Mouse (Mus musculus): ENCODE measurements around the gene Nhs.
A peak's percentile ranks its signal among the peaks of the same experiment; 100 is the strongest.

Gene Nhs

GRCm38 (mm10) chrX:161943098-161943680 is 216.3 kb downstream of the Nhs start:
- DNase-seq (ENCODE audit: low read depth): no peak

DNA sequence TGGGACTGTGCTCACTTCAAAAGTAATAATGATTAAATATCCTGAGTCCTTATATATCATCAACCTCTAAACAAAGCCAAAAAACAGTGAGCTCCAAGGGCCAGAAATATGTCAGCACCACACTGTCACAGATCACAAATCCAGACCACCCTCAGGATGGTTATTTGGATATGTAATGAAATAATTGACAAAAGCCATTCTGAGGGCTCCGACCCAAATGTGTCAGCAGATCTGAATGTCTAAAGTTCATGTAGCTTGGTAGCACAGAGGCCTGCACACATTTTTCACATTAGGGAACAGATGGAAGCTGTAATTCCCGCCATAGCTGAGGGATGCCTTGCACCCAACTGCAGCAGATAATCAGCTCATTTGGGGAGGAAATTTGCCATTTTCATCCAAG is 218.8 kb downstream of the Nhs start:
- DNase-seq (ENCODE audit: low read depth): no peak

GRCm38 (mm10) chrX:161926683-161927053 is 232.9 kb downstream of the Nhs start:
- DNase-seq (ENCODE audit: low read depth): no peak

- DNase-seq (ENCODE audit: low read depth): no peak
These were observed 233.4 kb downstream of the Nhs start for GRCm38 (mm10) chrX:161925973-161926682.

GRCm38 (mm10) chrX:161922655-161923054 is 236.9 kb downstream of the Nhs start:
- DNase-seq (ENCODE audit: low read depth): no peak

DNA sequence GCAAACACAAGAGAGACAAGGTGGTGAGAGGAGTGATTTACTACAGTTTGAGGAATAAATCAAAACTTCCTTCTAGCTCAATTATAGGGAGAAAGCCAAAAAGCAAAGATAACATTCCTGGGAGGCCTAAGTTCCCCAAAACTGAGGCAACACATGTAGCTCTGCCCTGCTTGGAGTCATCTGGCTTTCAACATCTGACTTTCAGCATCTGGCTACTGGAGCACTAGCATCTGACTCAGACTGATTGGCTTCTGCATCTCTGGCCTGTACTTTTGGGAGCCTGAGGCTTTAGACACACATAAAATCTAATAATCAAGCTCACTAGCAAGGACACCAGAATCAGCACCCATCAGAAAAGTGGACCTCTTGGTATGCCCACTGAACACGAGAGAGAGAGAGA is 237.9 kb downstream of the Nhs start:
- DNase-seq (ENCODE audit: low read depth): no peak

GRCm38 (mm10) chrX:161909963-161910362 is 249.6 kb downstream of the Nhs start:
- DNase-seq (ENCODE audit: low read depth): no peak

DNA sequence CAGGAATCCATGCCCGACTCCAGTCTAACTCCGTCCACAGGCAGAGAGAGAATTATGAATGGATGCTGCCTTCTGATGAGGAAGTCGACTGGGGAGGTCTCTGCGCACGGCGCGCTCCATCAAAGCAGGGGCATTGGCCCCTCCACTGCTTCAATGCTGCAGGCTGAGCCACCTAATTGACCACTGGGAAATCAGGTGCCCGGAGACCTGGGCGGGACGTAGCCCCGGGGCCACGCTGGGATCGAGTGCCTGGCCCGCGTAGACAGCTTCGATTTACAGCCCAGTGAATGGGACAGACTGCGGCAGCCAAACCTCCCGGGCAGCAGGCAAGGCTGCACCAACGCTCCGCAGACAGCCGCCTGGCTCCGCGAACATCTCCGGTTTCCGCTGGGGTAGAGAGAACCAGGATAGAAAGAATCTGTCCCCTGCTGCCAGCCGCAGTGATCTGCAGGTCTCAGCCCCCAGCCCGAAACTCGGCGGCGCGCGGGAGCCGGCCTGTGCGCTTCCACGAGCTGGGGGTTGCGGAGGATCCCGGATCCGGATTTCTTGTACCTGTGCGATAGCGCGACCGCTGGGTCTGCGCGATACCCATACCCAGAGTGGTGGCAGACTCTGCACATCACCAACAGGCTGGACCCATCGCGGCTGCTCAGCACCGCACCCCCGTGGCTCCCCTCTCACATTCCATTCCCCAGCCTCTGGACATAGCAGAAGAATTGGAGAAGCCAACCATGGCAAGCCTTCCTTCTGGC is 250.7 kb downstream of the Nhs start:
- DNase-seq (ENCODE audit: low read depth): no peak

DNA sequence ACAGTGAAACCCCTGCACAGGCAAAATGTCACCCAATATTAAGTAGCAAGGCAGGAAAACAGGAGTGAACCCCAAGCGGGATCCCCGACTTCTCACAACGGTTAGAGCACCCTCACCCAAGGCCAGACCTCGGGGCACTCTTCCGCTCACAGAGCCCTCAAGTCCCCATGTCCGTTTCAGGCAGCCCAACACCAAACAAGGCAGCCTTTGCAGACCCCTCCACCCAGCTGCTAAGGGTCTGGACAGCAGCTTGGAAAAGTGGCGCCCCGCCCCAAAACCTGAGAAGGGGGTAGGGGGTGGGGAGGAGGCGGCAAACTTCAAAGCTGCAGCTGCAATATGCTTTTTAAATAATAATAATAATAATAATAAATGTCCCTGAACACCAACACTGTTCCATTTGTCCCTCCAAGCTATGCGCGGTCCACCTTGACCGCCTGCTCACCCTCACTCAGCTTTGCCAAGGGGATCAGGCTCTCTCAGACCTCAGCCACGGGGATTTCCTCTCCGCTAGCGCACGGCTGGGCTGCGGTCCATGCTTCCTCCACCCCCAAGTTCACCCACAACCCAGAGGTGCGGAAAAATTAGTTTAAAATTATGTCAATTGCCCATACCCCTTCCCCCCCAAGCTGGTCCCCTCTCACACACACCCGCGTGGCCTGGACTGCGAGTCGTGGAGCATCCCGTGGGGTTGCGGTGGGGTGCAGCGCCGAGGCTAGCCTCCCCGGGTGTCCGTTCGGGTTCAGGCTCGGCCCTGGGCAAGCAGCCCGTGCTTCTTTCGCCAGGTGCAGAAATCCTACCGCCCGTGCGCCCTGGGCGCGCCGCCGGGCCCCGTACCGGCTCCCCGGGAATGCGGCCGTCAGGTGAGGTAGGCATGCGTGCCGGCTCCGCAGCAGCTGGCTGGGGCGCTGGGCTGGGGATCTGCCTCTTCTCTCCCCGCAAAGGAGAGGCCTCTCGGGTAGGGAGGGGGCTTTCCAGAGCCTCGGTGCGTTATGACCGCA is 251.6 kb downstream of the Nhs start:
- DNase-seq (ENCODE audit: low read depth): no peak

- no peak for DNase-seq (ENCODE audit: low read depth)
These were observed 265.1 kb downstream of the Nhs start for GRCm38 (mm10) chrX:161894442-161894841.

DNA sequence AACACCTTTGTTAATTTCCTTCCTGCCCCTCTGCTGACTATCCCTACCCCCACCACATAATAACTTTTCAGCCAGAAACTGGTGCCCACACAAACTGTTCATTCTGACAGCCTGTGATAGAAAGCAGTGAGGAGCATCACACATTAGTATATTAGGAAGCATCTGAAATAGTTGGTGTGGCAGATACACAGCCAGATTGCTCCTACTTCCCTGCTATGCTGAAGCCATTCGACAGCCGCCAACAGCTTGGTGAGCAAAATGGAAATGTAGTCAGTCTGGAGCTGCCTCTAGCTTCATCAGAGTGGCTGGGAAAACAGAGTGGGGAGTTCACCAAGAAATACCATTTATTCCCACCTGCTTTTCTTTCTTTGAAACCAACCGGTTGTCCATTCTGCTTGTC is 275.9 kb downstream of the Nhs start:
- no peak for DNase-seq (ENCODE audit: low read depth)

DNA sequence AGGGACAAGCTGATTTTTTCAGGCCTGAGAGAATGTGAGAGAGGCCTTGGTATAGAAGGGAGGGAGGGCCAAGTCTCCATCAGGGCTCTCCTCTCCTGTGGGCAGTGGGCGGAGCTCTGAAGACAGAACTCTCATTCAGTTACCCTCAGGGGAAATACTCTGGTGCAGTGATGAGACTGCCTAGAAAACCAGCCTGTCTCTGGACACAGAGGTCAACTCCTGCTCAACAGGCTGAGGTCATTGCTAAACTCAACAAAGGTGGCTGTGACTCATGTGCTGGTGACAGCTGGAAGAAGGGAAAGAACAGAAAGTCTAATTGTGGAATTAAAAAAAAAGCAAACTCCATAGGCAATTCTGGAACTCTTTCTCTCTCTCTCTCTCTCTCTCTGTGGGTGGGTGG is 282.4 kb downstream of the Nhs start:
- no peak for DNase-seq (ENCODE audit: low read depth)

- DNase-seq (ENCODE audit: low read depth): peak; percentile 1
These were observed 286.0 kb downstream of the Nhs start for GRCm38 (mm10) chrX:161873511-161873910.

DNA sequence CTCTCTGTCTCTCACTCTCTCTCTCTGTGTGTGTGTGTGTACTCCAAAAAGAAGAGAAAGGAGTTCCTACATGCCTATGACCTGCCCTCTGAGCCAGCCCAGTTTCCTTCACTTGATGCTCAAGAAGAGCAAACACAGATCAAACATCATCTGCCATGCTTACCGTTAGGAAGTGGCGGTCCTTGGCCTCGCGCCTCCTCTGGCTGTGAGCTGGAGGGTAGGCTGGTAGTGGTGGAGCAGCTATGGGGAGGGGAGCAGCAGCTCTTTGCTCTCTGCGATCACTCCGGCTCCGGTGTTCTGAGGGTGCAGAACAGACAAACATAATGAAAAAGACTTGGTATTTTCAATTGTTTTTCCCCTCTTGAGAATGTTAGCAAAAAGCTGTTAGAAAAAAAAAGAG is 288.2 kb downstream of the Nhs start:
- no peak for DNase-seq (ENCODE audit: low read depth)

GRCm38 (mm10) chrX:161855630-161856029 is 303.9 kb downstream of the Nhs start:
- no peak for DNase-seq (ENCODE audit: low read depth)

GRCm38 (mm10) chrX:161853626-161854312 is 305.8 kb downstream of the Nhs start:
- no peak for DNase-seq (ENCODE audit: low read depth)

DNA sequence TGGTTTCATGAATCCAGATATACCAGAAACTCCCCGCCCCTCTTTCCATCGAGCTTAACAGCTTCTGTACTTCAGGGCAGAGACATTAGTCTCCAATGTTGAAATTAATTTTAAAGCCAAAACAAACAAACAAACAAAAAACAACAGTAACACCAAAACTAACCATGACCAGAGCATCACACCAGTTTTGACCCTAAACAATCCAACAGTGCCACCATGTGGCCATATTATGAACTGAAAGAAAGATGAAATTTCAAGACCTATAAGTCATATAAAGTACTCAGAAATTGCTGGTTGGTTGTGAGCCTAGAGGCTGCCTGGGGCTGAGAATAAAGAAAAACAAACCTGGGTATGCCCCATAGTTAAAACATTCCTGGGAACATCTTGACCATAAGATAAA is 333.3 kb downstream of the Nhs start:
- peak; percentile 66 for DNase-seq (ENCODE audit: low read depth)

GRCm38 (mm10) chrX:161790182-161790581 is 369.3 kb downstream of the Nhs start:
- no peak for DNase-seq (ENCODE audit: low read depth)
